Mouse (Mus musculus) ES-E14 (cell line): ENCODE measurements at regions not wholly inside any gene's neighbourhood (a gene's known extent, or its start where the extent isn't known, plus 50 kb on each side); places are given as distances from the start of the nearest gene placed in this dataset.

ENCODE experiments used
- ZC3H11A ChIP-seq: IDR thresholded peaks from 2 replicates; pipeline ENCODE4 v1.6.1; 2012; ENCODE audit warnings: low read depth, mild to moderate bottlenecking, inconsistent platforms, low read length, borderline replicate concordance
- ZNF384 ChIP-seq: IDR thresholded peaks from 2 replicates; pipeline ENCODE4 v1.6.1; 2012; ENCODE audit warnings: low read depth, low read length, inconsistent platforms

GRCm38 (mm10) chr4:47693221-47693620 lies 218.8 kb downstream of the Sec61b start:
- TF ChIP-seq ZNF384 = no peak
- TF ChIP-seq ZC3H11A = no peak
